Mouse (Mus musculus) cerebellum, postnatal 14 days (tissue): Measurements from ENCODE around the gene Isca1.
"Not testable (repeated sequence)": the region's sequence is repeated elsewhere in the genome, so short reads cannot be mapped to it uniquely, and the experiment has no call there.

Experiments
- DNase-seq, 2 experiments: peaks; one replicate each; pipeline ENCODE4 v3.0.0; 2021; ENCODE audit warnings: mixed read lengths in 2 of 2

Isca1 gene

DNA sequence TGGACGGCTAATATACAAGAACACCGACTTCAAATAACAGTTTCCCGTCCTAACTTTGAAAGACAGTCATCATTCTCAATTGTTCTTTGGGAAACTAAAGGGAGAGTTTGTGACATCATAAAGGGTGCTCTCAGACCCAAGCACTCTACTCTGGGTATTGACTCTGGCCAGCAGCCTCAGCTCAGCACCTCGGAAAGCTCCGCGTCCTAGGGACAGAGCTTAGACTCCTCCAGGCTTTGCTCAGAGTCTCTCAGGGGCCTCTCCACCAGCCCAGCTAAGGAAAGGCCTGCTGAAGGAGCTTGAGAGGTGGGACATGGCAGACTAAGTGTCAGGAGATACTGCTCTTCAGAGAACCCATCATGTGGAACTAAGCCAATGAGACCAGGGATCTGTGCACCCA is 23.4 kb downstream of the Isca1 start:
- DNase-seq: no peak

DNA sequence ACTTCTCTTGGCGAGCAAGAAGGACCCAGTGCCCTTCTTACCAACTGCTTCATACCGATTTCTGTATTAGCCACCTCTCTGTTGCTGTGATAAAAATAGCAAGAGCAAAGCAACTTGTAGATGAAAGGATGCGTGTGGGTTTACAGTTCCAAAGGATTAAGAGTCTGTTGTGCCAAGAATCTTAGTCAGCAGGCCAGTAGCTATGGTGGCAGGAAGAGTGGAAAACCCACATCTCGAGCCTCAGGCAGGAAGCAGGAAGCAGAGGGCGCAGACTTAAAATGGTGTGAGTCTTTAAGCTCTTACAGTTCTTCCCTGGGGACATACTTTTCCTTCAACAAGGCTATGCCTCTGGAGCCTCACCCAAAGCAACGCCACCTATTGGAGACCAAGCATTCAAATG is 24.1 kb downstream of the Isca1 start:
- DNase-seq: no peak

DNA sequence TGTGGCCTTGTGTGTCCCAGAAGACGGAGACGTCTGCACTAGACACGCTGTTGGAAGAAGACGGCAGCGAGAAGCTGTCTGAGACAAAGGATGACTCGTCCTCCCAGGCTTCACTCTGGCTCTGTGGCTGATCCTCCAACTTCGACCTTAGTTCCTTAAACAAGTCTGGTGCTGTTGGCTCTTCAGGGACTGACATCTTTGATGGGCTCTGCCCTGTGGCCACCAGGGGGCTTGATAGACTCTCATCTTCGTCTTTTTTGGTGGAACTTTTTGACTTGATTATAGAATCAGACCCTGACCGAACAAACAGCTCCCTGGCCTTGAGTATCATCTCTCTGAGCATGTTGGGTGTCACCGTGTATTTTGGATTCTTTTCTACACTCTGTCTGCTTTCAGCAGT is 27.9 kb downstream of the Isca1 start:
- no peak for DNase-seq

DNA sequence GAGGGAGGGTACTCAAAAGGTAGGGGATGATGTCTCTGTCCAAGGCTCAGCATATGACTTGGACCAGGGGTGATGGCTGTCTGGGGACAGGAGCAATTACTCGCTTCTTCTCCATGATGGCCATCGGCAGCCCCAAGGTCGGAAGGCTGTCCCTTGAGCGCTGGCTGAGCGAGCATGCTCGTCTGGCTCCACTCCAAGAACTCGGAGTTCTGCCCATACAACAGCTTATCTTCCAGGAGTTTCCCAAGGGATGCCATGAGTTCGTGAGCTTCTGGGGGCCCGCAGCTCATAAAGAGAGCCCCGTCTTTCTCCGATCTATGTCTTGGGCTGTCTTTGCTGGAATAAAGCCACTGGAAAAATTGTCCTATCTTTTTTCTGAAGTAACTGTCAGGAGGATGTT is 28.5 kb downstream of the Isca1 start:
- DNase-seq: peak in 1 of 2 experiments; percentile 33

DNA sequence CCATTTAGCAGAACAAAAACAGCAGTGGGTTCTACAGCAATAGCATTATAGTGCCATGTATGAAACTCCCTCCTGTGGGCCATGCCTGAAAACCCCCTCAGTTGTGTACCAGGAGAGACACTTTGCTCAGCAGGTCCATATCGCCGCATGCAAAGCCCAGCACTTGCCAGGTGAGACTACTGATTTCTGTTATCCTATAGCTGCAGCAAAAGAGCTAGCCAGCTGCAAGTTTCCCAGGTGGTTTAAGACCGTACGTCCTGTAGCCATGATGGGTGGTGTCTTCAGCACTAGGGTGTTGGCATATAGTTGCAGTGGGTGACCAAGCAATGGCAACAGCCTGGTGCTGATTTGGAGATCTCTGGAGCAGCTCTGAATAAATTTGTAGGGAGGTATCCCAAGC is 30.2 kb downstream of the Isca1 start:
- no peak for DNase-seq

DNA sequence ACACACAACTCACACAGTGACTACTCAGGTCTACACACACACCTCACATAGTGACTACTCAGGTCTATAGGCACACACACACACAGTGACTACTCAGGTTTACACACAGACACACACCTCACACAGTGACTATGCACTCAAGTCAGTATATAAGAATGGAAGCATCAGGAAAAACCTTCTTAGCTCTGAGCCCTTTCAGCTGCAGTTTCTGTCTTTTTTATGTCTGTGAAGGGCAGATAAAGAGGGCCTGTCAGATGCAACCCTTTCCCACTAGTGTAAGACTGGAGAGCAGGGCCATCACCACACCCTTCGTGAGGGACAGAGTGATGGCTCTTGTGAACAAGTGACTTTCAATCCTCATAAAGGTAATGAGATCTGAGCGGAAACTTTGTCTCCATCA is 31.2 kb downstream of the Isca1 start:
- DNase-seq: no peak

DNA sequence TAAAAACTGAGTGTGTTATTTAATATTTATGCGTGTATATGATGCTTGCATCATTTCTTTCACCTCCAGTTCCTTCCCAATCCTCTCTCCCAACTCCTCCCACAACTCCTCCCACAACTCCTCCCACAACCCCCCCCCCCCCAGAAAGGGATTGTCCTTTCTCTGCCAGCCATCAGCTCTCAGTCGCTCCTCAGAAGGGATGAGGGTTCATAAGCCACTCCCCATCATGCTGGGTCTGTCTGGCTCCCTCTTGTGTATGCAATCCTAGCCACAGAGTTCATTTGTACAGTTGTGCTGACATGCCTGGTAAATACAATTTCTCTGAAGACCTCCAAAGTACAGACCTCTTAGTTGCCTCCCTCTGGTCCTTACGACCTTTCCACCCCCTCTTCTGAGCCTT is 34.4 kb downstream of the Isca1 start:
- DNase-seq: no peak

DNA sequence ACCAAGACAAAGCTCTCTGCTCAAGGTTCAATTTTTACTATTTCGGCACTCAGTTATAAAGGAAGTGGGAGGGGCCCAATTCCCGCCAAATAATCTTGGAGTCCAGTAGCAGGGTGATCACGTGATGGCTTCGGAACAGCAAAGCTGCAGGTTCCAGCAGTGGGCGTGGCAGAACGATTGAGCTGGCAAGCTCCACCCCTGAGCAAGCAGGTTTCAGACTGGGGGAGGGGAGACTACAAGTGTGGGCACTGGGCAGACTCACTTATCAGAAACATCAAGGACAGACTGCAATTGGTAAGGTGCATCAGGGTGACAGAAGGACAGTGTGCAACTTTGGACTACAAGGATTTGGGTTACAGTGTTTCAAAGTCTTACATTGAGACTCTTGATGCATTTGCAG is 35.3 kb downstream of the Isca1 start:
- DNase-seq: not testable (repeated sequence)

DNA sequence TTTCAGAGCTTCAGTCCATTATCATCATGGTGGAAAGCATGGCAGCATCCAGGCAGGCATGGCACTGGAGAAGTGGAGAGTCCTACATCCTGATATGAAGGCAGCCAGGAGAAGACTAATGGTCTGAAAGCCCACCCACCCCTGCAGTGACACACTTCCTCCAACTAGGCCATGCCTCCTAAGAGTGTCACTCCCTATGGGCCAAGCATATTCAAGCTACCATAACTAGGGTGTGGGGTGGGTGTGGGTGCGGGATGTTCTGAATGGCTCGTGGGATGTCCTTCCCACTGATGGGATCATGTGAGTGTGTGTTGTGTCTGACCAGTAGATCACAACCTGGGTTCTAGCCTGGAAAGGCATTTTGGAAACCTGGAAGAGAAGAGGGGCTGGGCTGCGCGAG is 35.7 kb downstream of the Isca1 start:
- no peak for DNase-seq

DNA sequence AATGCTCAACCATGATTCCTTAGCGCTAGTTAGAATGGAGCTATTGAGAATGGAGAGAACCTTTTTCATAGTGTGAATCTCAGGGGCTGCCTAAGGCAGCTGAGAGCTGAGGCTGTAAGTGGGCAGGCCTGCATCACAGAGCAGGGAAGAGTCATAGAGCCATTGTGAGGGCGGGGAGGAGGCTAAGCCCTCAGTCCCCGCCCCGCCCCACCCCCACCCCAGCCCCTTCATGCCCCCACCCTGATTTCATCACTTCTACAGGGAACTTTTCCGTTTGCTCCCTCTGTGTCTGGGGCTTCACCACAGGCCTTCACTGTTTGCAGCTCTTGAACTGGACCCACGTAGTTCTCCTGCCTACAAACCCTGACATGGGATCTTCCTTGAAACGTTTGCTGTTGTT is 38.0 kb downstream of the Isca1 start, which contains the start of gene Spata31d1d:
Spata31d1d (minus strand) TSS at position 101 of the 400 bp plus-strand sequence.
- DNase-seq: no peak

DNA sequence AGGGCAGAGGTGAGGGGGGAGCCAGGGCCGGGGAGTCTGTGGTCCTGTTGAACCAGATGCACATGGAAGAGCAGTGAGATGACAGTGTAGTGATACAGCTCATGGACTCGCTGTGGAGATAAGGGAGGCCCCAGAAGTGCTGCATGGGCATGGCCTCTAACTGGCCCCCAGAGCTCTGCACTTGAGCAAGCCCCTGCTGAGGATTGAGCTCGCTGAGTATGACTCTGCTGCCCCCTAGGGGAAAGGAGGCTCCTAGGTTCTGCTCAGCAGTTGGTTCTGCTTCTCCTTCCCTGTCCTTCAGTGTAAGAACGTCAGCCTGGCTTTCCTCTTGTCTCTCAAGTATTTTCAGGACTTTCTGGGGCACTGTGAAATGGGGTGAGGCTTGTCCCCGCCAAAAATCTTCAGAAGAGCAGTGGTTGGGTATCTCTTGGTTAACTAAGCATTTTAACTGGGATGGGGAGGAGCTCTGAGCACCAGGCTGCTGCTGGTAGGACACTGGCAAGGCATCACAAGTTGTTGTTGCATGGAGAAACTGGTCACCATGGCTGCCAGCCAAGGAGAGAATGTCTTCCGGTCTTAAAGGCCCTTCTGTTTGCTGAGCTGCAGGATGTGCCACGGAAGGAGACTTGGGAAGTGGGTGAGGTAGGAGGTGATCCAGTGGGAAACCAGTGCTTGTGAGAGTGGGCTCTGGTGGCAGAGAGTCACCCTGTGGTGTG is 41.1 kb downstream of the Isca1 start:
- peak; percentile 91 to 93 for DNase-seq

DNA sequence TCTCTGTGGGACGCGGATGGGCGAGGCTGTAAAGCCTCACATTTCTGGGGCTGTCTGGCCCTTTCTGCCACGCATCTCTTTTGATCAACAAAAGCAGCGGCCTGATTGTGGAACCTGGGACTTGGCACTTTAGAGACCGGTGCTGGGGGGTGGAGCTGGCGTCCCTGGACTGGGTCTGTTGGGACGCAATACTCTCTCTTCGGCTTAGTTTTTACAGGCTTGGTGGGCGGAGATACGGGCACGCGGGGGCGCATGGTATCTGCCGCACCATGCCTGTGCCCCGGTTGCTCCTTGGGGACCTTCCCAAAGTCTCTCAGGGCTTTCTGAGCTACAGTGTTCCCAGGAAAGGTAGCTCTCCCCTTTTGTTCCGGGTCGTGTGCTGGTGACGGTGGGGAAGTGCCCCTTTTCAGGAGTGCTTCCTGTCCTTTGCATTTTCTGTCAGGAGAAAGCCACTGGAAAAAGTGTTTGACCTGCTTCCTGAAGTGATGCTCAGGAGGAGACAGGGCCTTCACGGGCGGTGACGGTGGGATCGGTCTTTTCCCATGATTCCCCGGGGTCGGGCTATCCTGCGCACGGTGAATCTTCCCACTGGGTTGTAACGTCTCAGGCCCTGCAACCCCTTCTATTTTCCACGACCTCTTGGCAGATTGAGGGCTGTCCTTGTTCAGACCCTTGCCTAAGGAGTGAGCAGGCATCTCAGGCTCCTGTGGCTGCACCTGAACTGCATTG is 43.3 kb downstream of the Isca1 start:
- no peak for DNase-seq

DNA sequence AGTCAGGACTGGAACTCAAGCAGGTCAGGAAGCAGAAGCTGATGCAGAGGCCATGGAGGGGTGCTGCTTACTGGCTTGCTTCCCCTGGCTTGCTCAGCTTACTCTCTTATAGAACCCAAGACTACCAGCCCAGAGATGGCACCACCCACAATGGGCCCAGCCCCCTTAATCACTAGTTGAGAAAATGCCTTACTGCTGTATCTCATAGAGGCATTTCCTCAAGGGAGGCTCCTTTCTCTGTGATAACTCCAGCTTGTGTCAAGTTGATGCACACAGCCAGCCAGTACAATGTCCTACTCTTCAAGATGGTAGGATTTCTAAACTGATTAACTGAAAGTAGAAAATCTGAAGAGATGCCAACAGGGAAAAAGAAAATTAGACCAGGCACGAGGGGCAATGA is 47.5 kb downstream of the Isca1 start:
- not testable (repeated sequence) for DNase-seq

DNA sequence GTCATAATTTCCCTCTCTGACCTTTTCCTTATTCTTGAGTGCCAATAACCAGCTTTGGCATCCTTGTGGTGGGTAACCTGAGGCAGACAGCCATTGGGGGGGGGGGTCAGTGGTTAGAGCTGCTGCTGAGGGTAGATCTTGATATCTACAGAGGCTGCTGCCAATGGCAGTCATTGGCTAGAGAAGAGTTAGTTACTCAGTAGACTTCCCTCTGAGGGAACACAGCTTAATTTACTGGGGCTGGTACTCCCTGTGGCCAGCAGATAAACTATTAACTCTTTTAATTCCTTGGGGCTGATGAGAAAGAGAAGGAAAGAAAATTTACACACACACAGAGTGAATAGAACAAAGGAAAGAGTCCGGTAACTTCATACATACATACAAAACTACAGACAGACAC is 50.1 kb downstream of the Isca1 start:
- no peak for DNase-seq

DNA sequence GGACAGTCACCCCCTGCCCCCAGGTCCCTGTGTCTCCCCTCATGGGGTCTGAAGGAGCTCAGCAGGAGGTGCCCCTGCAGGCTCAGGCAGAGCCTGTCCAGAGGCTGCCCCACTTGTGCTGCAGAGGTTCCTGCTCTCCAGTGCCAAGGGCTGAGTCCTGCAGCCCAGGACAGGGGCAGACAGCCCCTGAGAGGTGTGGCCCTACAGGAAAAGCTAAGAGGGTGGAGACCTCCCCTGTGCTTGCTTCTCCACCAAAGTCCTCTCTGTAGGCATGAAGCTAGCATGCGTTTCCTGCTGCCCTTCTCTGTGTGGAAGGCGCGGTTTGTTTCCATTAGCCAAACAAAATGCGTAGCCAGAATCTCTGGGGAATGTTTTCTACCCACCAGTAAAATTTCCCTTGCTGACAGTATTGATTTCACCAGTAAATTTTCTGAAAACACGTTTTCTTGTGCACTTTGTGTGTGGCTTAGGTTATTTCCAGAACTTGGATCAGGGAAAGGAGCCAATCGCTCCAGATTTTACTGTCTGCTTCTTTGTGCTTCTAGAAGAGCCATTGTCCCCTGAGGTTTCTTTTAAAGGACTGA is 50.7 kb downstream of the Isca1 start:
- DNase-seq: not testable (repeated sequence)

DNA sequence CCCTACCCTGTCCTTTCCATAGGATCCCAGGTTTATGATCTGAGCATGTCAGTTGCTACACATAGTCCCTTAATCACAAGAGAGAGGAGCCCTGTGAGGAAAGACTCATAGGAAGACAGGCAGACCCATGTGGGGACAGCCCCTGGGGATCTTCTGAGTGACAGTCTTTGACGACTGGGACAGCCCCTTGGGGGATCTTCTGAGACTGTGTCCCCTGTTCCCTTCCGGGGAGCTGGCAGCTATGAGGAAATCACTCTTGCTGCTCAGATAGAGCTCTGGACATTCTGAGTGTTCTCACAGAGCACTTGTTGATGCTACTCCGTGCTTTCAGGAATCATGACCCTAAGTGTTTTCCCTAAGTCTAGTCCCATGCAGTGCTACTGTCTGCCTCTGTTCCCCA is 55.9 kb downstream of the Isca1 start:
- DNase-seq: no peak

DNA sequence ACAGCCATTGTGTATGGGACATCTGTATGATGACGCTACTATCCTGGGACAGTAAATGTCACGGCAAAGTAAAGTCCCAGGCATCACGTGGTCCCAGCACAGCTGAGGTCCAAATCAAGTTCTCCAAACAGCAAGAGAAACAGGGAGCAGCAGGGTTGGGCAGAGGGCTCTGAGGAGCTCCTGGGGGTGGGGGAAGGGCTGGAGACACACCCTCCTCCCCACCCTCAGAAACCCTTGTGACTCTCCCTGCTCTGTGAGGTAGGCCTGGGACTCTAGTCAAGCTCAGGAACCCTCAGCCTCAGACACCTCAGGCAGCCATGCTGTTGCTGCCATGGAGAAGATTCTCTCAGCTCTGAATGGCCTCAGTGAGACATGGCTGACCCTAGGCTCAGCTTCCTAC is 57.6 kb downstream of the Isca1 start, which contains the start of gene Spata31d1b:
Spata31d1b (plus strand) TSS at position 301 of the 400 bp plus-strand sequence.
- not testable (repeated sequence) for DNase-seq

DNA sequence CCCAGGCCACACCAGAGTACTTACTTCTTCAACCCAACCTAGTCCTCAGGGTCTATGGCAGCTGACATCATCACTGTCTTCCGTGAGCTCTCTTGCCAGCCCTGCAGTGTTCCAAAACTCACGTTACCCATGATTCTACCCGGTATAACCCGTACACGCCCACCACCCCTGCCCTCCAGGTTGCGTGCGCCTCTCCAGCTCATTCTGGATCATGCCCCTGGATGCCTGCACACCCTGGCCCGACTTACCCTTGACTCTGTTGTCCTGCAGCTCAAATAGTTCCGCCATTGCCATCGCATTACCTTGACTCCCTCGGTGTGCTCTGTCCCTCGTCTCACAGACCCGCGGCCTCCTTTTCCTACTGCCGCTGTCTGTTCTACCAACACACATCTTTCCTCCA is 59.4 kb downstream of the Isca1 start, which contains the start of gene Spata31d1a:
Spata31d1a (minus strand) TSS at position 101 of the 400 bp plus-strand sequence.
- no peak for DNase-seq
